Mouse (Mus musculus) liver, embryonic 16.5 days (tissue): ENCODE data around the gene Snx9. TPM values are rescaled to one million over a fixed set of nuclear protein-coding genes. Genes with fewer than 3 reads are reported as not detected.

Experiments used
- ATAC-seq: fragments of 200-750 bp; cut with Nextera tagmentation; 2 replicates; pipeline ENCODE4 v1.8.0; 2017; ENCODE audit warnings: low read depth, mild to moderate bottlenecking, moderate number of reproducible peaks, moderate library complexity
- H3K27ac ChIP-seq: fragments of 300-500 bp; sonication (generic); 2 replicates; pipeline ENCODE4 v1.5.1; 2014; ENCODE audit warnings: mild to moderate bottlenecking, low read length
- H3K27me3 ChIP-seq: fragments of 300-500 bp; sonication (generic); 2 replicates; pipeline ENCODE4 v1.6.1; 2014; ENCODE audit warnings: low read depth, low read length, mixed read lengths; ENCODE audit not compliant: control insufficient read depth, insufficient read depth
- H3K36me3 ChIP-seq: fragments of 300-500 bp; sonication (generic); 2 replicates; pipeline ENCODE4 v1.6.1; 2014; ENCODE audit warnings: mild to moderate bottlenecking; ENCODE audit not compliant: control insufficient read depth, insufficient read depth
- H3K4me1 ChIP-seq: fragments of 300-500 bp; sonication (generic); 2 replicates; pipeline ENCODE4 v1.6.1; 2014; ENCODE audit warnings: low read depth, low read length, mixed read lengths; ENCODE audit not compliant: control insufficient read depth
- H3K4me2 ChIP-seq: fragments of 300-500 bp; sonication (generic); 2 replicates; pipeline ENCODE4 v1.6.1; 2014; ENCODE audit warnings: low read depth, low read length, mixed read lengths
- H3K4me3 ChIP-seq: fragments of 300-500 bp; sonication (generic); 2 replicates; pipeline ENCODE4 v1.5.1; 2014; ENCODE audit warnings: low read depth, mild to moderate bottlenecking, low read length
- H3K9ac ChIP-seq: fragments of 300-500 bp; sonication (generic); 2 replicates; pipeline ENCODE4 v1.6.1; 2014; ENCODE audit warnings: low read depth, low read length
- H3K9me3 ChIP-seq: fragments of 300-500 bp; sonication (generic); replicated peaks from 2 replicates; pipeline ENCODE4 v1.6.1; 2016; ENCODE audit warnings: low read length; ENCODE audit not compliant: control insufficient read depth
- WGBS: fragments of 180-500 bp; shearing (Covaris S2); extraction: QIAGEN DNeasy Blood & Tissue Kit; methylation state at CpG from one replicate; pipeline ENCODE4 v1.1.7; 2014; ENCODE audit not compliant: insufficient replicate concordance; 5-methylcytosine and 5-hydroxymethylcytosine counted together
- polyA plus RNA-seq: library from polyadenylated mRNA; unstranded; fragments of >200 nt; fragmentation: Nextera tagmentation; extraction: Ambion mirVana; gene quantifications from 2 replicates; pipeline ENCODE4 v1.2.1, GENCODE M21; 2015

Snx9 gene
- polyA plus RNA-seq, 1 experiment from 2014 or later: 10.5 TPM

- peaks cover 17% of the 10 kb centered on the region for H3K4me1 ChIP-seq
- ATAC-seq: no peak
- WGBS: 87% methylated on average over 3 of the region's 3 CpGs
- H3K9me3 ChIP-seq: no peaks in the 10 kb centered on the region
- H3K4me3 ChIP-seq: no peak overlapping the region
- H3K4me2 ChIP-seq: no peak overlapping the region
- no peak overlapping the region for H3K27ac ChIP-seq
- no peaks in the 10 kb centered on the region for H3K27me3 ChIP-seq
- no peaks in the 10 kb centered on the region for H3K36me3 ChIP-seq
- no peak overlapping the region for H3K9ac ChIP-seq
Measured at GRCm38 (mm10) chr17:5834166-5834565, 7.0 kb upstream of the Snx9 start.

GRCm38 (mm10) chr17:5834798-5835328 lies 6.3 kb upstream of the Snx9 start:
- Histone ChIP-seq H3K4me3 (no peak overlapping the region), H3K27ac (no peak overlapping the region), H3K9ac (no peak overlapping the region), H3K9me3 (no peaks in the 10 kb centered on the region), H3K4me2 (no peak overlapping the region), H3K36me3 (no peaks in the 10 kb centered on the region), H3K4me1 (peaks cover 15% of the 10 kb centered on the region), H3K27me3 (no peaks in the 10 kb centered on the region)
- no peak for ATAC-seq
- 73% methylated on average over 3 of the region's 3 CpGs for WGBS

GRCm38 (mm10) chr17:5839549-5840240 lies 1.4 kb upstream of the Snx9 start:
- Histone ChIP-seq H3K27me3 (no peaks in the 10 kb centered on the region; the same call in 1 of the 2 replicates), H3K9ac (no peak overlapping the region), H3K4me1 (peaks cover 11% of the 10 kb centered on the region), H3K4me3 (no peak overlapping the region), H3K27ac (no peak overlapping the region), H3K4me2 (no peak overlapping the region), H3K9me3 (no peaks in the 10 kb centered on the region), H3K36me3 (no peaks in the 10 kb centered on the region)
- ATAC-seq: no peak
- whole genome bisulfite sequencing: 45% methylated on average over 5 of the region's 5 CpGs

DNA sequence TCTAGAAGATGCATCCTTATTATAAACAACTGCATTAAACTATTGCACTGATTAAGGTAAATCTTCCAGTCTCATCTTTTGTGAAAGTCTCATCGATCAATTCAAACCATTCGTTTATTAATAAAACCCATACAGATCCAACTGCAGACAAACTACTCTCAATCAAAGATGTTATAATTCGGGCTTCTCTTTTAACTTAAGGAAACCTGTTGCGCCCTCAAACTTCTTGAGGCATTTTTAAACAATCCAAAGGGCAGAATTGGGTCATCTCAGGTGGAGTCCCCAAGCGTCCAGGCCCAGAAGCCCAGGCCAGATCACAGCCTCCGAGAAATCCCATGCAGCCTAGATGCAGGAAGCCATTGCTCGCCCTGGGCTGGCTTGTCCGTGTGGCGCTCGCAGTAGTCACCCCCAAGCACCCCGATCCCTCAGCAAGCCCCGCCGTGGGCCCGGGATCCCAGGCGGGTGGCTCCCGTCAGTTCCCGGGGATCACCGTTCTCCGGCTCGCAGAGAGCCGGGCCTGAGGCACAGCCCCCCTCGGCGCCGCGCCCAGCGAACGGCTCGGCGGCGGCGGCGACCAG lies 490 bp upstream of the Snx9 start:
- peak overlapping the region; percentile 92 for H3K27ac ChIP-seq
- H3K9me3 ChIP-seq: no peaks in the 10 kb centered on the region
- H3K4me3 ChIP-seq: peak overlapping the region; percentile 79
- peak; percentile 38; the same call in 1 of the 2 replicates for ATAC-seq
- 4% methylated on average over 32 of the region's 32 CpGs for WGBS
- H3K36me3 ChIP-seq: no peaks in the 10 kb centered on the region
- peak overlapping the region; percentile 84 for H3K9ac ChIP-seq
- no peaks in the 10 kb centered on the region; the same call in 1 of the 2 replicates for H3K27me3 ChIP-seq
- peaks cover 11% of the 10 kb centered on the region for H3K4me1 ChIP-seq
- peak overlapping the region; percentile 82 for H3K4me2 ChIP-seq

- peak overlapping the region; percentile 79 for H3K4me3 ChIP-seq
- H3K9me3 ChIP-seq: no peaks in the 10 kb centered on the region
- H3K9ac ChIP-seq: peak overlapping the region; percentile 84
- under 1% methylated on average over 7 of the region's 7 CpGs for WGBS
- H3K27ac ChIP-seq: peak overlapping the region; percentile 92
- H3K4me2 ChIP-seq: peak overlapping the region; percentile 82
- no peaks in the 10 kb centered on the region; the same call in 1 of the 2 replicates for H3K27me3 ChIP-seq
- no peaks in the 10 kb centered on the region for H3K36me3 ChIP-seq
- H3K4me1 ChIP-seq: peaks cover 11% of the 10 kb centered on the region
- ATAC-seq: no peak
Measured at GRCm38 (mm10) chr17:5841943-5842273, 779 bp downstream of the Snx9 start.

DNA sequence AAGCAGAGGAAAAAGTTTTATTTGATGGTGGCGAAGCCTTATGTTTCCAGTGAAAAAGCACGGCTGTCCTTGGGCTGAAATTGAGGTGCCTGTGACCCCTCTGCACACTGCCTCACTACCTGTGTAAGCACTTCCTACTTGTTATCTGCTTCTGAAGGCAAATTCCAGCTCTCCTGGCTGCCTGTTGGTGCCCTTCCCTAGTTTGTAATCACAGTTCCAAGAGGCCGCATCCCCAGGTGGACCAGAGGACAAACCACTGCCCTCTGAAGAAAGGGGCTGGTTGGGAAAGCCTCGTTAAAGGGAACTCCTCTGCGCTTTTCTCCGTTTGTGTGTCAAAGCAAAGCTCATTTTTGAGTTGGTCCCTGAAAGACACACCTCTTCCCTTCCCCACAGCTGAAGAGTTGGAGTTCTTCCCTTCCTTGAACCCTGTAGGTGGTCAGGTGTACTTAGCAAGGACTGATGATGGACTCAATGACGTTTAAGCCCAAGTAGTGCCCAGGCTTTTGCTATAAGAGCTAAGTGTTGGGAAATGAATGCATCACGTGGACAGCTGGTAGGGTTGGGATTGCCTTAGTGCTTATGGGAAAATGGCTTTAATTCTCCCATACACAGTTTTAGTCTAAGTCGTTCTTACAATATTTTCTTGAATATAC lies 2.0 kb downstream of the Snx9 start:
- Histone ChIP-seq H3K27me3 (no peaks in the 10 kb centered on the region; the same call in 1 of the 2 replicates), H3K4me1 (peaks cover 11% of the 10 kb centered on the region), H3K9me3 (no peaks in the 10 kb centered on the region), H3K9ac (no peak overlapping the region), H3K4me3 (0 out of 2 replicates have a peak overlapping the region, but pooled peaks have one; percentile 3), H3K36me3 (no peaks in the 10 kb centered on the region), H3K27ac (peak overlapping the region; percentile 57), H3K4me2 (peak overlapping the region; percentile 82; the same call in 1 of the 2 replicates)
- 0 out of 2 replicates have a peak, but pooled peaks have one; percentile 13 for ATAC-seq
- WGBS: 55% methylated on average over 9 of the region's 9 CpGs

DNA sequence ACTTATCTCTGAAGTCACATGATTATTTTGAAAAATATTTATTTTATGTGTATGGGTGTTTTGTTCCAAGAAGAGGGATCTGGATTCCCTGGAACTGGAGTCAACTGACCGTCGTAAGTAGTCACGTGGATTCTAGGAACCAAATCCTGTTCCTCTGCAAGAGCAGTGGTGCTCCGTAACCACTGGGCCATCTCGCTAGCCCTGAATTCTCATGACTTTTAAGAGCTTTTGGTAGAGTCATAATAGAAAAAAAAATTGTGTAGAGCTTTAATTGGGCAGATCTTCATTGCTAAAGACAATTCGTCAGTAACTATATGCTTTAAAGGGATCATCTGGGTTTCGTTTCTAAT lies 2.5 kb downstream of the Snx9 start:
- 84% methylated on average over 7 of the region's 7 CpGs for WGBS
- Histone ChIP-seq H3K27me3 (no peaks in the 10 kb centered on the region; the same call in 1 of the 2 replicates), H3K36me3 (no peaks in the 10 kb centered on the region), H3K9ac (no peak overlapping the region), H3K4me3 (no peak overlapping the region), H3K4me1 (peaks cover 11% of the 10 kb centered on the region), H3K9me3 (no peaks in the 10 kb centered on the region), H3K4me2 (no peak overlapping the region), H3K27ac (no peak overlapping the region)
- no peak for ATAC-seq

DNA sequence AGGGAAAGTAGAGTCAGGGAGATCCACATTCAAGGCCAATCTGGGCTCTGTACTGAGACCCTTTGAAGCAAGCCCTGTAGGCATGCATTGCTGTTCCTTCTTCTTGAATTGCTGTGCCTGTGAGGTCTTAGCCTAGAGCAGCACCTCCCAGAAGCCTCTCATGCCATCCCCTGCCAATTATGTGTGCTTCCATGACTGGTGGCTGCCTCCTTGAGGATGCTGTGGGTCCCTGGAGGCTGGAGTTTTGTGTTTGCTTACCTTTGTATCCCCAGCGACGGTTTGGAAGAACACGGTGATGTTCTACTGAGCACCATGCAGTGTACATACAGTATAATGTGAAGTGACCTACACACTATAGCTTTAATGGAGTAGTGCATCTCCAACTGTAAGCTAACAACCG lies 4.2 kb downstream of the Snx9 start:
- ATAC-seq: no peak
- Histone ChIP-seq H3K27me3 (no peaks in the 10 kb centered on the region; the same call in 1 of the 2 replicates), H3K4me3 (no peak overlapping the region), H3K9ac (no peak overlapping the region), H3K4me2 (no peak overlapping the region), H3K4me1 (peaks cover 9% of the 10 kb centered on the region), H3K9me3 (no peaks in the 10 kb centered on the region), H3K36me3 (no peaks in the 10 kb centered on the region), H3K27ac (no peak overlapping the region)
- WGBS: 62% methylated on average over 4 of the region's 4 CpGs

DNA sequence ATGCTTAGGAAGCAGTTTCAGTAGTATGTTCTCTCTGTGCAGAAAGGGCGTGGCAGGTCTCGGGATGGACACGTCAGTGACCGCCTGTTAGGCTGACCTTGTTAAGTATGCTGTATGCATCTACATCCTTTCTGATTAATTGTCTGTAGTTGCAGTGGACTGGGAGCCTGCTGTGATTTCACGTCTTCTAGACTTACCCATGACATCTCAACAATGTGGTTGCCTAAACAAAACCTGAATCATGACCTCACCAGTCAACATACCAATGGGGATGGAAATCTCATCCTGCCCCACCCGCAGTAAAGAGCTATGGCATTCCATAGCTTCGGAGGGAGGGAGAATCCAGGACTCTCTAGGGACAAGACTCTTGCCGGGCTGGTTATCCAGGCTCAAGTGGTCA lies 5.0 kb downstream of the Snx9 start:
- Histone ChIP-seq H3K36me3 (no peaks in the 10 kb centered on the region), H3K4me3 (no peak overlapping the region), H3K27me3 (no peaks in the 10 kb centered on the region; the same call in 1 of the 2 replicates), H3K9ac (no peak overlapping the region), H3K4me2 (no peak overlapping the region), H3K9me3 (no peaks in the 10 kb centered on the region), H3K27ac (no peak overlapping the region), H3K4me1 (peaks cover 9% of the 10 kb centered on the region)
- ATAC-seq: no peak
- 68% methylated on average over 8 of the region's 8 CpGs for WGBS
